In genomic region chr9:124439848-124440723, GRCm38 (mm10) we compare ENCODE assay signal across 8 mouse cellular contexts. TPM values are rescaled to one million over a fixed set of nuclear protein-coding genes. Genes with fewer than 3 reads are reported as not detected.
DNase-seq lines count a peak whose midpoint lies in the region; ATAC-seq lines count a peak whose summit lies in the region.

No protein-coding gene starts in this region.

- no peak overlapping the region for H3K4me2 ChIP-seq in embryonic facial prominence, embryonic 14.5 days (ENCODE audit: low read depth, low read length)
- H3K4me2 ChIP-seq in heart, embryonic 14.5 days (ENCODE audit: low read length): peak overlapping the region; percentile 8; the same call in 1 of the 2 replicates
- H3K4me2 ChIP-seq in liver, embryonic 12.5 days: peak overlapping the region; percentile 29

- no peak overlapping the region for H3K4me3 ChIP-seq in embryonic facial prominence, embryonic 14.5 days (ENCODE audit: low read depth, low read length)
- peak overlapping the region in 1 of 2 experiments; percentile 5; a peak in 1 of 4 replicates for H3K4me3 ChIP-seq in heart, embryonic 14.5 days (ENCODE audit: control insufficient read depth in 1 of 2, insufficient read depth in 1 of 2, low read depth in 1 of 2, low read length in 2 of 2)
- H3K4me3 ChIP-seq in liver, embryonic 12.5 days: peak overlapping the region; percentile 14; the same call in 1 of the 2 replicates

- H3K9ac ChIP-seq in embryonic facial prominence, embryonic 14.5 days (ENCODE audit: low read depth, low read length): no peak overlapping the region
- no peak overlapping the region for H3K9ac ChIP-seq in heart, embryonic 14.5 days (ENCODE audit: low read length)
- no peak overlapping the region for H3K9ac ChIP-seq in liver, embryonic 12.5 days

- peaks cover 36% of the 10 kb centered on the region for H3K36me3 ChIP-seq in embryonic facial prominence, embryonic 14.5 days (ENCODE audit: control insufficient read depth, insufficient read depth, low read length)
- H3K36me3 ChIP-seq in heart, embryonic 14.5 days (ENCODE audit: control insufficient read depth, insufficient read depth, low read length): peaks cover 37% of the 10 kb centered on the region
- peaks cover 38% of the 10 kb centered on the region for H3K36me3 ChIP-seq in liver, embryonic 12.5 days

- no peaks in the 10 kb centered on the region for H3K27me3 ChIP-seq in embryonic facial prominence, embryonic 14.5 days (replicated peaks; ENCODE audit: control insufficient read depth, insufficient read depth, low read length)
- no peaks in the 10 kb centered on the region for H3K27me3 ChIP-seq in heart, embryonic 14.5 days (ENCODE audit: control insufficient read depth, insufficient read depth, low read length)
- no peaks in the 10 kb centered on the region for H3K27me3 ChIP-seq in liver, embryonic 12.5 days (replicated peaks)

- peak; percentile 62 to 65 for DNase-seq in B cell, adult 2 months
- peak; percentile 0 for DNase-seq in embryonic facial prominence, embryonic 14.5 days (ENCODE audit: low spot score)
- DNase-seq in kidney, postnatal 14 days: peak; percentile 33
- DNase-seq in natural killer cell, adult 2 months (ENCODE audit: low spot score in 2 of 2): peak; percentile 31 to 44
- DNase-seq in thymus, postnatal 36 days: peak; percentile 36 to 67

- peaks cover 35% of the 10 kb centered on the region for H3K9me3 ChIP-seq in embryonic facial prominence, embryonic 14.5 days (ENCODE audit: control insufficient read depth, low read length)
- H3K9me3 ChIP-seq in heart, embryonic 14.5 days (ENCODE audit: control insufficient read depth, low read length): peaks cover 33% of the 10 kb centered on the region
- peaks cover 33% of the 10 kb centered on the region for H3K9me3 ChIP-seq in liver, embryonic 12.5 days (replicated peaks)

- WGBS in embryonic facial prominence, embryonic 14.5 days: 92% methylated on average over 25 of the region's 29 CpGs
- 92% methylated on average over 29 of the region's 29 CpGs for WGBS in heart, embryonic 14.5 days
- 78% methylated on average over 29 of the region's 29 CpGs for WGBS in liver, embryonic 12.5 days (ENCODE audit: insufficient replicate concordance)

- H3K27ac ChIP-seq in embryonic facial prominence, embryonic 14.5 days (replicated peaks; ENCODE audit: low read depth, low read length): no peak overlapping the region
- H3K27ac ChIP-seq in heart, embryonic 14.5 days (replicated peaks in 1 of 2; ENCODE audit: control insufficient read depth in 1 of 2, insufficient read depth in 1 of 2, low read depth in 2 of 2, low read length in 2 of 2): no peak overlapping the region
- H3K27ac ChIP-seq in liver, embryonic 12.5 days: no peak overlapping the region

- ATAC-seq in activated CD4-positive, CD25-positive, alpha-beta regulatory T cell, adult 4 months: peak; percentile 56
- peak; percentile 65 for ATAC-seq in embryonic facial prominence, embryonic 14.5 days (ENCODE audit: low read depth)
- ATAC-seq in heart, embryonic 14.5 days (ENCODE audit: insufficient number of reproducible peaks, insufficient read depth, low FRiP score, low read depth): peak; percentile 74
- ATAC-seq in liver, embryonic 12.5 days: peak; percentile 67

- no peaks in the 10 kb centered on the region for H3K4me1 ChIP-seq in embryonic facial prominence, embryonic 14.5 days (ENCODE audit: control insufficient read depth, insufficient read depth, low read length)
- H3K4me1 ChIP-seq in heart, embryonic 14.5 days (ENCODE audit: control insufficient read depth in 2 of 2, insufficient read depth in 2 of 2, low read length in 2 of 2): no peaks in the 10 kb centered on the region
- 0 out of 2 replicates have a peak, but pooled peaks cover 4% of the 10 kb centered on the region for H3K4me1 ChIP-seq in liver, embryonic 12.5 days

RNA-seq across cellular contexts. Expression of gene Ppp2r3d, which starts 36.6 kb away (rescaled TPM):
- polyA plus RNA-seq in activated CD4-positive, CD25-positive, alpha-beta regulatory T cell, adult 4 months (2017; shearing (Covaris generic)): 10 to 100 TPM; 11.5 to 12.8 TPM
- 110 and 141 TPM in 2 replicates for polyA plus RNA-seq in embryonic facial prominence, embryonic 14.5 days (2014; fragmentation: Nextera tagmentation; extraction: Ambion mirVana)
- 114 and 131 TPM in 2 replicates for polyA plus RNA-seq in heart, embryonic 14.5 days (2014; fragmentation: Nextera tagmentation; extraction: Ambion mirVana)
- polyA plus RNA-seq in liver, embryonic 12.5 days (2016; fragmentation: Nextera tagmentation; extraction: Ambion mirVana): 58.3 and 58.8 TPM in 2 replicates

RNA-seq across cellular contexts. Expression of gene Gm21836, which starts 53.5 kb away (rescaled TPM):
- not detected for polyA plus RNA-seq in activated CD4-positive, CD25-positive, alpha-beta regulatory T cell, adult 4 months (2017; shearing (Covaris generic))
- polyA plus RNA-seq in embryonic facial prominence, embryonic 14.5 days (2014; fragmentation: Nextera tagmentation; extraction: Ambion mirVana): not detected in 2 replicates
- polyA plus RNA-seq in heart, embryonic 14.5 days (2014; fragmentation: Nextera tagmentation; extraction: Ambion mirVana): not detected in 2 replicates
- polyA plus RNA-seq in liver, embryonic 12.5 days (2016; fragmentation: Nextera tagmentation; extraction: Ambion mirVana): not detected in 2 replicates

Comparison
In these comparisons a context has a peak if more than half of its experiments do, and no peak if none do; other contexts are left out.
1. DNase-seq: peak in every context shown above with its lines; median percentile 64 in B cell, adult 2 months; 52 in thymus, postnatal 36 days; 38 in natural killer cell, adult 2 months; 33 in kidney, postnatal 14 days; 0 in embryonic facial prominence, embryonic 14.5 days.